Mouse (Mus musculus) layer of hippocampus, adult 11-12 months (tissue): ENCODE results near the gene Ehd4.

ENCODE experiments used
- DNase-seq: peaks from one replicate; pipeline ENCODE4 v3.0.0; 2022; ENCODE audit warnings: low spot score

The Ehd4 gene

GRCm38 (mm10) chr2:120108077-120108476, 46.3 kb downstream of the Ehd4 start:
- no peak for DNase-seq

GRCm38 (mm10) chr2:120107446-120107845, 47.0 kb downstream of the Ehd4 start:
- no peak for DNase-seq

- DNase-seq: no peak
Measured at GRCm38 (mm10) chr2:120106397-120106973, 47.9 kb downstream of the Ehd4 start.

- DNase-seq: no peak
Measured at GRCm38 (mm10) chr2:120105861-120106260, 48.5 kb downstream of the Ehd4 start.

GRCm38 (mm10) chr2:120102881-120103280, 51.5 kb downstream of the Ehd4 start:
- no peak for DNase-seq

- no peak for DNase-seq
Measured at GRCm38 (mm10) chr2:120102450-120102849, 52.0 kb downstream of the Ehd4 start.

GRCm38 (mm10) chr2:120101961-120102360, 52.4 kb downstream of the Ehd4 start:
- DNase-seq: no peak

- DNase-seq: peak; percentile 54
Measured at GRCm38 (mm10) chr2:120099886-120100285, 54.5 kb downstream of the Ehd4 start.

GRCm38 (mm10) chr2:120099263-120099662, 55.1 kb downstream of the Ehd4 start:
- DNase-seq: no peak

GRCm38 (mm10) chr2:120098781-120099202, 55.6 kb downstream of the Ehd4 start:
- no peak for DNase-seq

- no peak for DNase-seq
Measured at GRCm38 (mm10) chr2:120097868-120098267, 56.5 kb downstream of the Ehd4 start.

GRCm38 (mm10) chr2:120096711-120097110, 57.7 kb downstream of the Ehd4 start:
- DNase-seq: no peak

GRCm38 (mm10) chr2:120096191-120096590, 58.2 kb downstream of the Ehd4 start:
- no peak for DNase-seq

- DNase-seq: no peak
Measured at GRCm38 (mm10) chr2:120095171-120095570, 59.2 kb downstream of the Ehd4 start.

- peak; percentile 41 for DNase-seq
Measured at GRCm38 (mm10) chr2:120093671-120094430, 60.6 kb downstream of the Ehd4 start.

GRCm38 (mm10) chr2:120090979-120091378, 63.4 kb downstream of the Ehd4 start:
- DNase-seq: no peak

- DNase-seq: no peak
Measured at GRCm38 (mm10) chr2:120087897-120088296, 66.5 kb downstream of the Ehd4 start.

- no peak for DNase-seq
Measured at GRCm38 (mm10) chr2:120087391-120087790, 67.0 kb downstream of the Ehd4 start.

- DNase-seq: no peak
Measured at GRCm38 (mm10) chr2:120086038-120086437, 68.4 kb downstream of the Ehd4 start.

- DNase-seq: no peak
Measured at GRCm38 (mm10) chr2:120084593-120085361, 69.6 kb downstream of the Ehd4 start.

GRCm38 (mm10) chr2:120082416-120082815, 72.0 kb downstream of the Ehd4 start:
- DNase-seq: no peak

- DNase-seq: peak; percentile 36
Measured at GRCm38 (mm10) chr2:120076076-120076705, 78.2 kb downstream of the Ehd4 start.
